Mouse (Mus musculus) G1E (cell line): ENCODE data around the gene Mrps35. TPM values are rescaled to one million over a fixed set of nuclear protein-coding genes. Genes with fewer than 3 reads are reported as not detected.
A peak's percentile ranks its signal among the peaks of the same experiment; 100 is the strongest.

Experiments used
- ATAC-seq: 2 replicates; pipeline ENCODE4 v1.8.0; 2016; ENCODE audit warnings: mild to moderate bottlenecking; ENCODE audit not compliant: insufficient number of reproducible peaks, poor library complexity, low FRiP score, severe bottlenecking; ENCODE audit errors: extremely low read depth
- DNase-seq: peaks from one replicate; pipeline ENCODE4 v3.0.0; 2012; ENCODE audit warnings: low spot score
- H3K27me3 ChIP-seq: 2 replicates; pipeline ENCODE4 v1.6.1; 2012; ENCODE audit warnings: mild to moderate bottlenecking, low read length, inconsistent platforms; ENCODE audit not compliant: insufficient read depth
- H3K36me3 ChIP-seq: replicated peaks from 2 replicates; pipeline ENCODE3; 2012; ENCODE audit warnings: mild to moderate bottlenecking, inconsistent platforms
- H3K4me1 ChIP-seq: 2 replicates; pipeline ENCODE4 v1.6.1; 2012; ENCODE audit warnings: low read depth, low read length, inconsistent platforms, mixed read lengths; ENCODE audit not compliant: insufficient read depth
- H3K4me3 ChIP-seq: 2 replicates; pipeline ENCODE4 v1.5.1; 2012; ENCODE audit warnings: low read depth, mild to moderate bottlenecking, inconsistent platforms, low read length, moderate library complexity, mixed read lengths
- H3K9me3 ChIP-seq: replicated peaks from 2 replicates; pipeline ENCODE4 v1.6.1; 2012; ENCODE audit warnings: inconsistent platforms
- CTCF ChIP-seq: IDR thresholded peaks from 2 replicates; pipeline ENCODE4 v1.5.1; 2012; ENCODE audit warnings: low read depth, low read length, inconsistent platforms, mixed read lengths
- GATA1 ChIP-seq: IDR thresholded peaks from 2 replicates; pipeline ENCODE4 v1.6.1; 2012; ENCODE audit warnings: borderline replicate concordance, low read length, inconsistent platforms, mixed read lengths
- GATA2 ChIP-seq: IDR thresholded peaks from 2 replicates; pipeline ENCODE4 v1.6.1; 2012; ENCODE audit warnings: low read depth, low read length, inconsistent platforms, borderline replicate concordance
- POLR2AphosphoS5 ChIP-seq: IDR thresholded peaks from 2 replicates; pipeline ENCODE4 v1.6.1; 2012; ENCODE audit warnings: low read depth, low read length, inconsistent platforms; ENCODE audit not compliant: insufficient replicate concordance
- TAL1 ChIP-seq: conservative IDR thresholded peaks from 2 replicates; pipeline ENCODE4 v1.6.1; 2012; ENCODE audit warnings: low read depth, low read length, inconsistent platforms, mixed read lengths
- polyA plus RNA-seq: library from polyadenylated mRNA; stranded (reverse); fragments of >175 nt; gene quantifications from 2 replicates; pipeline ENCODE4 v1.2.3, GENCODE M21; 2012
- total RNA-seq, 2 experiments: library from RNA; stranded (forward) in 1 of 2; stranded (reverse) in 1 of 2; fragments of 200-1000 nt in 1 of 2; fragments of >200 nt in 1 of 2; fragmentation: Nextera tagmentation in 1 of 2; gene quantifications; 2 replicates each; pipeline ENCODE4 v1.2.3; 2014 to 2017

The Mrps35 gene
- total and polyA plus RNA-seq, 3 experiments: 17.6 to 95.4 (median 46.1) TPM

DNA sequence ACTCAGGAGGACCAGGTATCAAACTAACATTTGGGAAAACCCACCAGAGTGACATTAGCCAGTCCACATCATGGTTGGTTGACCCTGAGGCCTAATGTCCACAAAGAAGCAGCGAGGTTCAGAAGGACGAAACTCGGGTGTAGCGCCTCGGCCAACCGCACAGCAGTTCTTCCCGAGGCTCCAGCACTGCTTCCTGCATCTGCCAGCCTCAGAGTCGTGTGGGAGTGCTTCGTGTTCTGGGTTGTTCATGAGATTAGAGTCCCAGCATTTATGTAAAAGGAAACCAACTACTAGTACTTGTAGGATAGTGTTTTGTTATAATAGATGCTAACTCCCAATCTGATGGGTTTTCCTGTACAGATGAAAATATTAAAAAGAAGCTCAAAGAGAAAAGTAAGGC is 43.3 kb upstream of the Mrps35 start:
- Histone ChIP-seq H3K4me3 (no peak overlapping the region), H3K4me1 (no peaks in the 10 kb centered on the region), H3K9me3 (no peaks in the 10 kb centered on the region), H3K36me3 (no peaks in the 10 kb centered on the region), H3K27me3 (no peaks in the 10 kb centered on the region)
- ATAC-seq (no peak), DNase-seq (no peak)
- TF ChIP-seq GATA2 (no peak), GATA1 (no peak), POLR2AphosphoS5 (no peak), TAL1 (no peak), CTCF (no peak)

DNA sequence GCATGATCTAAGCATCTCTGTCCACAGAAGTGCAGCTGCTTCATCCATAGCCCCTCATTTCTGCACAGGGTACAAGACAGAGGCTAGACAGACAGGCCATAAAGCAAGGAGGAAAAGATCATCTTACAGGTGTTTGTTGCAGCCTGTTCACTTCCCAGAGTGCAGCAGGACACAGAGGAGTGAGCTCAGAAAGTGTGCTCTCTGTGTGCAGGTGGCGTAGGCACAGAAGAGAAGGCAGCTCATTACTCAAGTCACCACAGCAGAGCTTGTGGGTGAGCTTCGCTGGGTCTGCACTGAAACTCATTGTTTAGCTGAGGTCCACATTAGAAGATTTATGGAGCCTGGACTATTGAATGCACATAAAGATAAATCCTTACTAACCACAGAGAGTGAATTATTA is 42.8 kb upstream of the Mrps35 start:
- Histone ChIP-seq H3K4me1 (no peaks in the 10 kb centered on the region), H3K27me3 (no peaks in the 10 kb centered on the region), H3K4me3 (no peak overlapping the region), H3K36me3 (no peaks in the 10 kb centered on the region), H3K9me3 (no peaks in the 10 kb centered on the region)
- TF ChIP-seq TAL1 (no peak), CTCF (no peak), GATA2 (no peak), POLR2AphosphoS5 (no peak), GATA1 (no peak)
- ATAC-seq (no peak), DNase-seq (no peak)

DNA sequence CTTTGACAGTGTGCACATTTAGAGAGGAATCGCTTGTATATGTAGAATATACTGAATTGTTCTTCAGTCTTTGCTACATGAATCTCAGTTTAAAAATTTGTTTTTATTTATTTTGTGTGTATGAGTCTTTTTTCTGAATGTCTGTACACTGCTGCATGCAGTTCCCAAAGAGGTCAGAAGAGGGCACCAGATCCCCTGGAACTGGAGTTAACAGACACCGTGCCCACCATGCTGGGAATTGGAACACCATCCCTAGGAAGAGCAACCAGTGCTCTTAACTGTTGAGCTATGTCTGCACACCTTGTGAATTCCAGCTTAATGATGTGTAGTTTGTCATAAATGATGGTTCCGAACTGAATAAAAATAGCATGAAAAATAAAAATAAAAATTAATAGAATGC is 34.4 kb upstream of the Mrps35 start:
- no peak overlapping the region for H3K4me3 ChIP-seq
- H3K4me1 ChIP-seq: no peaks in the 10 kb centered on the region
- TF ChIP-seq CTCF (peak; percentile 71), GATA1 (no peak)
- H3K9me3 ChIP-seq: no peaks in the 10 kb centered on the region
- ATAC-seq (peak; percentile 40; the same call in 1 of the 2 replicates), DNase-seq (no peak)
- H3K36me3 ChIP-seq: no peaks in the 10 kb centered on the region
- peaks cover 3% of the 10 kb centered on the region; the same call in 1 of the 2 replicates for H3K27me3 ChIP-seq

DNA sequence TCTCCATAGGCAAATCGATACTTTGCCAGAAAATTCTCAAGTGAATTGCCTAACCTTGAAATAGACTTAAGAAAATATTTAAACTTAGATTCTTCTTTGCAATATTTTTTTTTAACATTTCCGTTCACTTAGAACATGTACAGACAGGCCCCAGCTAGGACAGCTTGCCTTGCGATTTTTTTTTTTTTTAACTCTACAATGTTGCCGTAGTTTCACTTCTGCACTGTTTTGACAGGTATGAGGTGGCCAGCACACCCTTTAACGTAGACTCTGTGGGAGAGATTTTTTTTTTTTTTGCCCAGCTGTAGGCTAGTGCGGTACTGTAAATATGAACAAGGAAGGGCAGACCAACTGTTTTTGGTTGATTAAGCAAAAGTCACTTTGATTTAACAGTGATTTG is 32.2 kb upstream of the Mrps35 start:
- TF ChIP-seq GATA1 (no peak), GATA2 (no peak), CTCF (no peak), TAL1 (no peak), POLR2AphosphoS5 (no peak)
- H3K4me1 ChIP-seq: no peaks in the 10 kb centered on the region
- no peak for DNase-seq
- no peaks in the 10 kb centered on the region for H3K36me3 ChIP-seq
- no peaks in the 10 kb centered on the region for H3K9me3 ChIP-seq
- H3K4me3 ChIP-seq: no peak overlapping the region
- no peak for ATAC-seq
- H3K27me3 ChIP-seq: peaks cover 3% of the 10 kb centered on the region; the same call in 1 of the 2 replicates

DNA sequence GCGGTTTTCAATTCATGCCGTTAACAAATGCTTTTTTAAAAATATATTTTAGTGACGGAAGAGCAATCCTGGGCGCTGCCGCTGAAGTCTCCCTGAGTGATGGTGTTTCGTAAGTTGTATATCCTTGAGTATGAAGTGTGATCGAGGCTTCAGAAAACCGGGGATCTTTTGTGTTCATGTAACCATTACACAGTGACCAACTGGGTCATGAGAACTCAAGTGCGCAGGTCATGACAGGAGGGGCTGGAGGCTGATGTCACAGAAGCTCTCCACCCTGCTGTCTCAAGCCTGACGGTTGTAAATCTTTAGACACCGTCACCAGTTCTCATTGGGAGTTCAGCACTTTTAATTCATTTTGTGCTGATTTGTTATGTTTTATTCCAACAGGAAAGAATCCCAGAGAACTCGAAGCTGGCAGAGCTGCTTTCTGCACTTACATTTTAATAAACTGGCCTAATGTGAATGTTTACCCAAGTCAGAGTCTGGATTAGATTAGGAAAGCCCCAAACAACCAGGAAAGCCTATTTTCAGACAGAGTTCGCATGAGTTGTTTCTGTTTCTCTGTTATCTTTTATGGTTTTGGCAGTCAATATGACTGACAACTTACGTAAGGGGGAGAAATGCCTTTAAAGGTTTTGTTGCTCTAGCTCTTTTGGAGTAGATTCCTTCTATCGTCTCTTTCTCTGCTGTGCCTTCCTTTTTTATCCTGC is 31.6 kb upstream of the Mrps35 start:
- no peak for ATAC-seq
- peaks cover 3% of the 10 kb centered on the region; the same call in 1 of the 2 replicates for H3K27me3 ChIP-seq
- H3K36me3 ChIP-seq: no peaks in the 10 kb centered on the region
- H3K4me3 ChIP-seq: no peak overlapping the region
- no peaks in the 10 kb centered on the region for H3K4me1 ChIP-seq
- TF ChIP-seq GATA1 (no peak), CTCF (no peak), TAL1 (no peak), POLR2AphosphoS5 (no peak), GATA2 (no peak)
- H3K9me3 ChIP-seq: no peaks in the 10 kb centered on the region
- DNase-seq: no peak

DNA sequence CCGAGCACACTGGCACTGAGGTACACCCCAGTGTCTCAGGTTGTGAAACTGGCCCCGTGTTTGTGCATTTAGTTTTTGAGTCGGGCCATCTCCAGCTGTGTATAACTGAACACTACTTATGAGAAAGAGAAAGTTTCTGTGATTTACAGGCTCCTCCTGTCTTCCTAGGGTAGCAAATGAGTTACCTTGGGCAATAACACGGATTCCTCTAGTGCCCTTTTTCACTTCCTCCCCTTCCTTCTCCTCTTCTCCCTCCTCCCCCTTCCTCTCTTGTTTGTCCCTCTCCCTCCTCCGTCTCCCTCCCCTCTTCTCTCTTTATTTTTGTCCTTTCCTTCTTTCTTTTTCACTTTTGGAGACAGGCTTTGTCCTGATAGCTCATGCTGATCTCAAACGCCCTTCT is 31.0 kb upstream of the Mrps35 start:
- no peak for DNase-seq

More for the DNA sequence above, 31.0 kb upstream of the Mrps35 start:
- ATAC-seq: no peak
- H3K4me1 ChIP-seq: no peaks in the 10 kb centered on the region
- H3K27me3 ChIP-seq: peaks cover 3% of the 10 kb centered on the region; the same call in 1 of the 2 replicates
- no peak for TF ChIP-seq GATA2
- TF ChIP-seq POLR2AphosphoS5: no peak
- no peak for TF ChIP-seq GATA1
- no peak for TF ChIP-seq CTCF
- no peak for TF ChIP-seq TAL1
- H3K36me3 ChIP-seq: no peaks in the 10 kb centered on the region
- H3K4me3 ChIP-seq: no peak overlapping the region
- H3K9me3 ChIP-seq: no peaks in the 10 kb centered on the region
